15 mouse cellular contexts compared by ENCODE assay signal in the genomic region with DNA sequence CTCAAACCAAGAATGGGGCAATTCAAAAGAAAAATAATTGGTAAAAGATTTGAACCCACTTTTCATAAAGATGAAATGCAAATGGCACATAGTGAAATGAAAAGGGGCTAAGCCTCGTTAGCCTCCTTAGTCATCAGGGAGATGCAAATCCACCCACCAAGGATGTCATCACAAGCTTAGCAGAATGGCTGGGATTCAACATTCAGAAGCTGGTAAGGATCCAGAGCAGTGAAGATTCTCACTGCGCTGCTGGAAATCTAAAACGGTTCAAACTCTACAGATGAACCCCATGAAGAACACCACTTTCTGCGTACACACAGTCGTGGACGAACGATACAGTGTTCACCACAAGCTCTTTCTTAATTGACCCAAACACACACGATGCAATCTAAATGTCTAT.
"Had no signal": no experiment of that assay in that cellular context is flagged by ENCODE, and none has a peak within 500 bp of the region (broad histone marks: within the 10 kb centered on the region; RNA-seq: fewer than 3 reads in every experiment).

No protein-coding gene starts in this region.

- H3K9me3 ChIP-seq: limb, embryonic 10.5 days; midbrain, embryonic 13.5 days had no signal

- H3K4me3 ChIP-seq: layer of hippocampus, adult 2 months; limb, embryonic 10.5 days; liver, embryonic 15.5 days; midbrain, embryonic 13.5 days had no signal

- H3K27ac ChIP-seq: kidney, postnatal 0 days; layer of hippocampus, adult 2 months; limb, embryonic 10.5 days; liver, embryonic 15.5 days; midbrain, embryonic 13.5 days had no signal

- H3K4me2 ChIP-seq: liver, embryonic 11.5 days; liver, embryonic 15.5 days; lung, embryonic 14.5 days; midbrain, embryonic 13.5 days had no signal

- H3K4me1 ChIP-seq: limb, embryonic 10.5 days; liver, embryonic 15.5 days; midbrain, embryonic 13.5 days had no signal

- H3K9ac ChIP-seq: liver, embryonic 15.5 days; lung, embryonic 14.5 days; midbrain, embryonic 13.5 days had no signal

- H3K36me3 ChIP-seq: limb, embryonic 10.5 days; liver, embryonic 15.5 days; midbrain, embryonic 13.5 days had no signal

- DNase-seq: kidney, adult 9 months; kidney, postnatal 36 days; lung, postnatal 36 days; spleen, adult 18-20 months; thymus, adult 2 months; thymus, postnatal 25 days had no signal

- H3K27me3 ChIP-seq: liver, embryonic 15.5 days; midbrain, embryonic 13.5 days had no signal

- ATAC-seq: inflammation-experienced regulatory T-cells, adult 6 months; intestine, postnatal 0 days; midbrain, embryonic 13.5 days had no signal
